Mouse (Mus musculus): Measurements from ENCODE around the gene Abhd11. TPM values are rescaled to one million over a fixed set of nuclear protein-coding genes. Genes with fewer than 3 reads are reported as not detected.

Gene Abhd11
- 132 and 144 TPM in 2 replicates for polyA plus RNA-seq (2012; rRNA removed)

GRCm38 (mm10) chr5:135008671-135009589 lies at the start of gene Abhd11:
Abhd11 (plus strand) TSS chr5:135009152.

GRCm38 (mm10) chr5:134985633-134986297 lies 23.2 kb upstream of the Abhd11 start, which contains the start of gene Cldn3:
Cldn3 (plus strand) TSS chr5:134986214.

GRCm38 (mm10) chr5:135023344-135024173 lies 14.6 kb downstream of the Abhd11 start, which contains the start of gene Stx1a:
Stx1a (plus strand) TSS chr5:135023482.

Other genes with a start within 250 kb of the Abhd11 start
- gene Tmem270, start 102.4 kb upstream of the Abhd11 start, polyA plus RNA-seq (2012; rRNA removed): not detected in 2 replicates
- 0.17 TPM in 1 of 2 replicates, not detected in the other for gene Cldn13, start 93.6 kb upstream of the Abhd11 start, polyA plus RNA-seq (2012; rRNA removed)
- 14.2 and 20.2 TPM in 2 replicates for gene Mettl27, start 76.8 kb upstream of the Abhd11 start, polyA plus RNA-seq (2012; rRNA removed)
- gene Cldn4, start 62.2 kb upstream of the Abhd11 start, polyA plus RNA-seq (2012; rRNA removed): 171 and 209 TPM in 2 replicates
- 2,205 and 2,501 TPM in 2 replicates for gene Cldn3, start 22.9 kb upstream of the Abhd11 start, polyA plus RNA-seq (2012; rRNA removed)
- gene Stx1a, start 14.3 kb downstream of the Abhd11 start, polyA plus RNA-seq (2012; rRNA removed): 8.4 and 9.9 TPM in 2 replicates
- 46.0 and 58.3 TPM in 2 replicates for gene Dnajc30, start 55.0 kb downstream of the Abhd11 start, polyA plus RNA-seq (2012; rRNA removed)
- 54.6 and 73.2 TPM in 2 replicates for gene Bud23, start 55.8 kb downstream of the Abhd11 start, polyA plus RNA-seq (2012; rRNA removed)
- 3.1 and 4.0 TPM in 2 replicates for gene Vps37d, start 69.1 kb downstream of the Abhd11 start, polyA plus RNA-seq (2012; rRNA removed)
- 43.4 and 51.1 TPM in 2 replicates for gene Mlxipl, start 80.7 kb downstream of the Abhd11 start, polyA plus RNA-seq (2012; rRNA removed)
- 8.5 and 11.8 TPM in 2 replicates for gene Tbl2, start 140.5 kb downstream of the Abhd11 start, polyA plus RNA-seq (2012; rRNA removed)
- gene Bcl7b, start 159.1 kb downstream of the Abhd11 start, polyA plus RNA-seq (2012; rRNA removed): 27.8 and 32.4 TPM in 2 replicates
- 16.3 and 18.2 TPM in 2 replicates for gene Baz1b, start 178.1 kb downstream of the Abhd11 start, polyA plus RNA-seq (2012; rRNA removed)
- 8.6 and 14.8 TPM in 2 replicates for gene Fzd9, start 242.1 kb downstream of the Abhd11 start, polyA plus RNA-seq (2012; rRNA removed)

Data from colon, adult 2 months (tissue).